Mouse (Mus musculus): ENCODE results near the gene Gpr87. TPM values are rescaled to one million over a fixed set of nuclear protein-coding genes. Genes with fewer than 3 reads are reported as not detected.

The Gpr87 gene
- not detected for total RNA-seq (2021)
- not detected in 2 replicates for polyA plus RNA-seq (2012; rRNA removed)
- long read RNA-seq, result 0 reads

GRCm38 (mm10) chr3:59194938-59195337 lies at the start of gene Gpr87:
Gene Gpr87, minus strand, starts transcription at chr3:59195104.
- no peaks in the 10 kb centered on the region for H3K79me2 ChIP-seq (replicated peaks; ENCODE audit: control insufficient read depth, insufficient read depth, low read length)
- no peaks in the 10 kb centered on the region for H3K27me3 ChIP-seq (ENCODE audit: control insufficient read depth, insufficient read depth, low read length)
- 82% methylated on average over 7 of the region's 7 CpGs for WGBS
- no peaks in the 10 kb centered on the region for H3K4me1 ChIP-seq (ENCODE audit: control insufficient read depth, insufficient read depth, low read length)
- intact Hi-C loops (cut with DNase I), result no loop called here
- H3K27ac ChIP-seq, result no peak within 1 kb of the TSS
- no peak within 1 kb of the TSS for H3K9ac ChIP-seq (ENCODE audit: low read depth, low read length)
- DNase-seq, result no peak
- TF ChIP-seq POLR2A (IDR thresholded peaks at IDR 0.05; ENCODE audit: insufficient read depth, low read depth, low read length) (no peak), EP300 (IDR thresholded peaks at IDR 0.05; ENCODE audit: insufficient read depth, low read depth, low read length) (no peak), CTCF (IDR thresholded peaks at IDR 0.05) (no peak)
- H3K4me3 ChIP-seq, result no peak within 1 kb of the TSS
- no peaks in the 10 kb centered on the region for H3K36me3 ChIP-seq (ENCODE audit: control insufficient read depth, insufficient read depth, low read length)

DNA sequence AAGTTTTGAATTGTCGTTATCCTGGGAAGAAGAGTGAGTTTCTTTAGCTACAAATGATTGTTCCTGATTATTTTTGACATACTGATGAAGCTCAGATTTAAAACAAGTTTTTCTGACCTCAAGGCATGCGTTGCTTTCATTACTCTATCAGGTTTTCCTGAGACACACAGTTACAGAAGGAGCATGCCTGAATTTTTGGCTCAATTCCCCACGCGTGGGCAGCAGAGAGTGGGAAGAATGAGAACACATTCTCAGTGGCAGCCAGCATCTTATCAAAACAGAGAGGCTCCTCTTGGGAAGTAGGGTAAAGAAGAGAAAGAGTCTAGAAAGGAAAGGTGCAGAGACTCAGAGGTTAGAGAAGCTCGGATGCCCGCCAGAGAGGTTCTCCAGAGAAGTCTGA lies 48.5 kb upstream of the Gpr87 start:
- DNase-seq, result peak in 1 of 2 experiments; percentile 25
- H3K27ac ChIP-seq, result no peak overlapping the region
- 29% methylated on average over 6 of the region's 6 CpGs for WGBS
- H3K4me3 ChIP-seq, result no peak overlapping the region
- no peaks in the 10 kb centered on the region for H3K4me1 ChIP-seq (ENCODE audit: control insufficient read depth, insufficient read depth, low read length)
- no peak overlapping the region for H3K9ac ChIP-seq (ENCODE audit: low read depth, low read length)
- H3K27me3 ChIP-seq (ENCODE audit: control insufficient read depth, insufficient read depth, low read length), result no peaks in the 10 kb centered on the region
- no peaks in the 10 kb centered on the region for H3K36me3 ChIP-seq (ENCODE audit: control insufficient read depth, insufficient read depth, low read length)
- no peak for TF ChIP-seq EP300 (IDR thresholded peaks at IDR 0.05; ENCODE audit: insufficient read depth, low read depth, low read length)
- no peak for TF ChIP-seq POLR2A (IDR thresholded peaks at IDR 0.05; ENCODE audit: insufficient read depth, low read depth, low read length)
- TF ChIP-seq CTCF (IDR thresholded peaks at IDR 0.05), result no peak
- intact Hi-C loops (cut with DNase I), result no loop called here
- H3K79me2 ChIP-seq (replicated peaks; ENCODE audit: control insufficient read depth, insufficient read depth, low read length), result no peaks in the 10 kb centered on the region

GRCm38 (mm10) chr3:59234878-59235277 lies 40.0 kb upstream of the Gpr87 start:
- Histone ChIP-seq H3K4me3 (no peak overlapping the region), H3K27me3 (ENCODE audit: control insufficient read depth, insufficient read depth, low read length) (no peaks in the 10 kb centered on the region), H3K27ac (no peak overlapping the region), H3K4me1 (ENCODE audit: control insufficient read depth, insufficient read depth, low read length) (no peaks in the 10 kb centered on the region), H3K36me3 (ENCODE audit: control insufficient read depth, insufficient read depth, low read length) (no peaks in the 10 kb centered on the region), H3K9ac (ENCODE audit: low read depth, low read length) (no peak overlapping the region), H3K79me2 (replicated peaks; ENCODE audit: control insufficient read depth, insufficient read depth, low read length) (no peaks in the 10 kb centered on the region)
- intact Hi-C loops (cut with DNase I), result no loop called here
- no peak for DNase-seq
- TF ChIP-seq CTCF (IDR thresholded peaks at IDR 0.05) (no peak), EP300 (IDR thresholded peaks at IDR 0.05; ENCODE audit: insufficient read depth, low read depth, low read length) (no peak), POLR2A (IDR thresholded peaks at IDR 0.05; ENCODE audit: insufficient read depth, low read depth, low read length) (no peak)
- WGBS, result 70% methylated on average over 5 of the region's 5 CpGs

GRCm38 (mm10) chr3:59230912-59231311 lies 36.0 kb upstream of the Gpr87 start:
- H3K27ac ChIP-seq, result no peak overlapping the region
- H3K36me3 ChIP-seq (ENCODE audit: control insufficient read depth, insufficient read depth, low read length), result peaks cover 3% of the 10 kb centered on the region; the same call in 1 of the 2 replicates
- DNase-seq, result no peak
- H3K9ac ChIP-seq (ENCODE audit: low read depth, low read length), result no peak overlapping the region
- no peak for TF ChIP-seq CTCF (IDR thresholded peaks at IDR 0.05)
- TF ChIP-seq EP300 (IDR thresholded peaks at IDR 0.05; ENCODE audit: insufficient read depth, low read depth, low read length), result no peak
- TF ChIP-seq POLR2A (IDR thresholded peaks at IDR 0.05; ENCODE audit: insufficient read depth, low read depth, low read length), result no peak
- 76% methylated on average over 3 of the region's 3 CpGs for WGBS
- intact Hi-C loops (cut with DNase I), result no loop called here
- peaks cover 3% of the 10 kb centered on the region for H3K4me1 ChIP-seq (ENCODE audit: control insufficient read depth, insufficient read depth, low read length)
- H3K4me3 ChIP-seq, result no peak overlapping the region
- H3K27me3 ChIP-seq (ENCODE audit: control insufficient read depth, insufficient read depth, low read length), result no peaks in the 10 kb centered on the region
- no peaks in the 10 kb centered on the region for H3K79me2 ChIP-seq (replicated peaks; ENCODE audit: control insufficient read depth, insufficient read depth, low read length)

- peak overlapping the region; percentile 23 for H3K4me3 ChIP-seq
- H3K4me1 ChIP-seq (ENCODE audit: control insufficient read depth, insufficient read depth, low read length), result peaks cover 3% of the 10 kb centered on the region
- 8% methylated on average over 10 of the region's 10 CpGs for WGBS
- H3K27ac ChIP-seq, result peak overlapping the region; percentile 70
- DNase-seq, result peak; percentile 37 to 68
- TF ChIP-seq POLR2A (IDR thresholded peaks at IDR 0.05; ENCODE audit: insufficient read depth, low read depth, low read length), result no peak
- peak; percentile 40; the same call in 1 of the 2 replicates for TF ChIP-seq EP300 (IDR thresholded peaks at IDR 0.05; ENCODE audit: insufficient read depth, low read depth, low read length)
- no peak for TF ChIP-seq CTCF (IDR thresholded peaks at IDR 0.05)
- no peaks in the 10 kb centered on the region for H3K79me2 ChIP-seq (replicated peaks; ENCODE audit: control insufficient read depth, insufficient read depth, low read length)
- intact Hi-C loops (cut with DNase I), result no loop called here
- H3K9ac ChIP-seq (ENCODE audit: low read depth, low read length), result no peak overlapping the region
- peaks cover 3% of the 10 kb centered on the region; the same call in 1 of the 2 replicates for H3K36me3 ChIP-seq (ENCODE audit: control insufficient read depth, insufficient read depth, low read length)
- no peaks in the 10 kb centered on the region for H3K27me3 ChIP-seq (ENCODE audit: control insufficient read depth, insufficient read depth, low read length)
These were observed 34.0 kb upstream of the Gpr87 start for GRCm38 (mm10) chr3:59228730-59229551.

- TF ChIP-seq EP300 (IDR thresholded peaks at IDR 0.05; ENCODE audit: insufficient read depth, low read depth, low read length) (no peak), POLR2A (IDR thresholded peaks at IDR 0.05; ENCODE audit: insufficient read depth, low read depth, low read length) (no peak), CTCF (IDR thresholded peaks at IDR 0.05) (no peak)
- Histone ChIP-seq H3K4me3 (no peak overlapping the region), H3K79me2 (replicated peaks; ENCODE audit: control insufficient read depth, insufficient read depth, low read length) (no peaks in the 10 kb centered on the region), H3K4me1 (ENCODE audit: control insufficient read depth, insufficient read depth, low read length) (peaks cover 3% of the 10 kb centered on the region), H3K27ac (no peak overlapping the region), H3K9ac (ENCODE audit: low read depth, low read length) (no peak overlapping the region), H3K36me3 (ENCODE audit: control insufficient read depth, insufficient read depth, low read length) (peaks cover 3% of the 10 kb centered on the region; the same call in 1 of the 2 replicates), H3K27me3 (ENCODE audit: control insufficient read depth, insufficient read depth, low read length) (no peaks in the 10 kb centered on the region)
- no peak for DNase-seq
- intact Hi-C loops (cut with DNase I), result no loop called here
- WGBS, result 96% methylated on average over 9 of the region's 9 CpGs
These were observed 32.8 kb upstream of the Gpr87 start for GRCm38 (mm10) chr3:59227696-59228095.

Data from heart, adult 2 months (tissue).